Mouse (Mus musculus) thymus, adult 18-20 months (tissue): ENCODE data around the gene Pkhd1.

ENCODE experiments used
- DNase-seq, 2 experiments: peaks; one replicate each; pipeline ENCODE4 v3.0.0; 2022; ENCODE audit warnings: mixed read lengths in 2 of 2

The Pkhd1 gene

DNA sequence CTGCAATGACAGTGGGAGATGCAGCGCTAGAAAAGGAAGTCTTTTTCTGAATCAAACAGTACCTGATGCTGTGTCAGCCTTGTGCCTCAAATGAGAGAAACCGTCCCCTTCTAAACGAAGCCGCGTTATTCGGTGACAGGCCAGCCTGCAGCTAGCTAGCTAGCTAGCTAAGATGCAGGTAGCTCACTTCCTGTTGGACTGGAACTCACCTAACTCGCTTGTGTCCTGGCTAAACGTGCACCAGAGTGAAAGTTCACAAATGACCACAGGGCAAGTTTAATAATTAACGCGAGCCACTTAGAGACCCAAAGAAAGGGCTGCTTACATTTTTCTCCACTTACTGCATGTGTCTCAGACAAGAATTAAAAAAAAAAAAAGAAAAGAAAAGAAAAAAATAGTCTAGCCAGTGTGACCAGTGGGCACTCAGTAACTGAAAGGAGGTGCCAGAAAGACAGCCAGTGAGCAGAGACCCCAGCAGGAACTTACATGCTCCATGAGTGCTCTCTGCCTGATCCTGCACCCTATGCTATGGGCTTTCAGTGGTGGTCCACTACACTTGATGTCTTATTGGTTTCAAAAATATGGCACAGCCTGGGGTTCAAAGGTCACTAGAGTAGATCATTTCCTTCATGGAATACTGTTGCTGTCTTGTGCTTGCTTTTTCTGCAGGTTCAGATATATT is at the start of gene Pkhd1:
TSS of gene Pkhd1 (minus strand) at position 216 of the 682 bp plus-strand sequence.
- DNase-seq, result no peak

DNA sequence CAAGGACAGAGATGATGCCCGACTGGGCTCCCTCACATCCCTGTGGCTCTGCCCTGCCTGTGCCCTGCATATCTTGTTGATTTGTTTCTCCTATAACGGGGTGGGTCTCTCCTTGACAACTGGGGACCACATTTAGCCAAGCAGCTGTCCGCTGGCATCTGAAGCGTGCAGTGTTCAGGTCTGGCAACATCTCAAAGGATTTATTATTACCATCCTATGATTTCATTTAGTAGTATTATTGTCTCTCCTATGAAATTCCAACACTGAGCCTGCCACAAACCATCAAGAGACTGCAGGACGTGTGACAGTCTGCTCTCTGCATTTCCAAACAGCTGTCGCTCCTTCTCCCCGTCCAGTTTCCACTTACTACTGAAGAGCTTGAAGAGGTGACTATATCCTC is 49.7 kb upstream of the Pkhd1 start:
- DNase-seq, result no peak

DNA sequence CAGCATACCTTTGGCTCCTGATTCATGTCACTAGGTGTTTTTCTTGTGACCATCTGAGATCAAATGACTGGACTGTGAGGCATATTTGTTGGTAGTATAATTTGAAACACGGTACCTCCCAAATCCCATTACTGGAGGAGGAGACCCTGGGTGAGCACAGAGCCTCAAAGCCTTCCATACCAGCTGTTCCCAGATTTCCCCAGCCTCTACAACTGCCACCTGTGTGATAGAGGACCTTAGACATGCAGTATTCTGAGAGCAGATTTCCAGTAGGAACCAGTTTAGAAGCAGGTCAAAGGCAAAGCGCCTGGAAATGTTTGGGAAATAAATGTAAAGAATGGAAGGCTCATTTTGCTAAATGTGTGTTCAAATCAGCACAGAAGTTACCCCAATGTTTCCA is 48.4 kb upstream of the Pkhd1 start:
- DNase-seq, result no peak

DNA sequence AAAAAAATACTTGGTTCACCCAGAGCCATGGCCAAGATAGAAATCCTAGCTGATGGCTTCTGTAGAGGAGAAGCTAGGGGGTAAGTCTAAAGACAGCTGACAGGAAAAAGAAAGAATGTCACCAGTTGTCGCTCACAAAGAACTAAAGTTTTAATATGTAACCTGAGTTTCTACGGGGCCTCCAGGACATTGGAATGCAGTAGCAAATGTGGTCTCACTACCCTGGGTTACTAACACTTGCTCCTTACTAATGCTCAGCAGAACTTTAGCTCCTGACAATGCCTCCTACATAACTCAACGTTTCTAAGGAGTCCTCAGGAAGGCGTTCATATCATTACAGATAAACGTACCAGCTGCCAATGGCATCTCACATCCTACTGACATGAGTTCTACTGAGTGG is 37.2 kb upstream of the Pkhd1 start:
- no peak for DNase-seq

DNA sequence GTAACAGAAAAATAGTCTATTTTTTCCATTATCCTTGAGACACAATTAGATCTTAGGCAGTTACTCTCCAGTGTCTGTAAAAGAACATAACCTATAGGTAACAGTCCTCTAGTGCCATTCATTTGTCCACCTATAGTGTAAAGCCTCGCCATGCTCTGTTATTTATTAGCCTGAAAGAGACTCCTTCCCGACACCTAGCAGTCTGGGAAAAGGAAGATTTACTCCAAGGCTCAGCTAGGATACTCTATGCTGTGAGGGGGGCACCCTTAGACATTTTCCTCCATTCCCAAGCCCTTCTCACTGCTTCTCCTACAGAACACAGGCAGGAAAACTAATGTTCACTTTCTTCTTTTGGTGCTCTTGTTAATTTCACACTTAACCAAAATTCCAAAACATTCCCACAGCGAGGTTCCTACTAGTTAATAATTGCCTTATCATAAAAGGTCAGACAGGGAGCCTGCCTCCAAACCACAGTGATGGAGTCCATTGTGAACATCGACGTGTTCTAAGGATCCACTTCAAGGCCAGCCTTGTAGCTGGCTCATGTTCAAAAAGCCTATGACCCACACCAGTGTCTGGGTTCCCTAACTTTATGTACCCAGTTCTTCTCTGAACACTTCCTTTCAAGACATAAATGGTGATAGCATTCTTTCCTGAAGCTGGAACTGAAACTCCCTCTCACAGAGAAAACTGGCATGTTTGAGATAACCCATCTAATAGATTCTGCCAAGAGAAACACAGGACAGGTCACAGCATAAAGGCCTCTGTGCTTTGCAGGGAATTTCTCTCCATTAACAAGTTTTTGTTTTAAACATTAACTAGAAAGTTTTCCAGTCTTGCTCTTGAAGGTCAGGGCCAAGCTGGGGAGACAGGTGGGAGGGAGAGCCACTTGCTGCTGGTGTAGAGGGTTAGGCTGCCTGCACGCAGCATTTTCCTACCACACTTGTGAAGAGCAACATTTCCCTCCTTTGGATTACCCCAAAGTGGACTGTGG is 35.9 kb upstream of the Pkhd1 start:
- DNase-seq, result no peak

DNA sequence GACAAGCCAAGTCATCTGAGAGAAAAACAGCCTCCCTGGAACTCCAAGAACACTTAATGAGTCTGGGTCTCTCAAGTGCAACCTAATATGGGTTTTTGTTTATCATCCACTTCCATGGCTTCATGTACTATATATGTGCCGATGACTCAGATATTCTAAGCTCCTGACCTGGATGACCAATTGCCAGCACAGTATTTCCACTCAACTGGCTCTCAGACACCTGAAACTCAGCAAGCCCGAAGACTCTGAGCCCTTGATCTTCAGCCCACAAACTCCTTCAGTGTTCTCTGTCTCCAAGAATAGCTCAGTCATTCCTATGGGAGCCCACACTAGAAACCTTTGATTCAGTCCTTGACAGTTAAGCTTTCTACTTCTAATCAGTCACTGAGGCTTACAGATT is 17.0 kb upstream of the Pkhd1 start:
- DNase-seq, result no peak

DNA sequence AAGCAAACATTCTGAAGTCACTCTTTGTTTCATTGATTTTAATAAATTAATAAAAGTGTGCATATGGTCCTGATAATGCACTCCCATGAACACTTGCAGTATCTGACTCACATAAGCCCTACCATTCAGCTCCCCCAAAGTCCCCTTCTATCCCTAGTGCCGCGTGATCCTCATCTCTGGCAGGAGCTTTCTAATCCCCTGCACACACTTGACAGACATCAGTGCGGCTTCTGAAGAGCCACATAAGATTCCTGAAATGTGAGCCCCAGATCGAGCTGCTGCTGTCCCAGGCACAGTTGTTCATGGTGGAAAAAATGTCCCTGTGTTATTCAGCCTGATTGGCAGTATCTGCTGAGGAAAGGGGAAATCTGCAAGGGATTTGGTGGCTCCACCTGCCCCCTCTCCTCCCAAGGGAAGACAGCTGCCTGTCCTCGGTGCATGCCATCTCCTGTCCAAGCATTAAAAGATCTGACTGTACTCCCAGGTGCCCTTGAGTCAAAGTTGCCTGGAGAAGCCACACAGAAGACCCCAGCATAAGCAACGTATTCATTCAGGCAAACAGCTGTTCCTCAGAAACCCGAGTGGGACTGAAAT is 15.5 kb upstream of the Pkhd1 start:
- DNase-seq, result no peak

DNA sequence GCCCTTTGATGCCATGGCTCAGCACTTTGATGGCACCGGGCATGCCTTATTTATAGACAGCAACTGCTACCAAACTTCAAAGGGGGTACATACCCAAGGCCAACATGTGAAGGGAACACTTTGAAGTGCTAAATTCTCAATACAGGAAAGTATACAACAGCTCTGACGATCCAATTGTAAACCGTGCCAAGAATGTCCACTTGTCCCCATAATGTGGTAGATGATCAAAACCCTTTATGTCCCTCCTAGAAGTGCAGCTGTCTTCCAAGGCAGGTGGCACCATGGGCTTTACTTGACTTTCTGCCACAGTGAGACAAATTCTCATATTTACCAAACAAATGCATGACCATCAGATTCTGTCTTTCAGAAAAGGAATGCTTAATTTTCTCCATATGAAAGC is 6.7 kb upstream of the Pkhd1 start:
- DNase-seq, result no peak

DNA sequence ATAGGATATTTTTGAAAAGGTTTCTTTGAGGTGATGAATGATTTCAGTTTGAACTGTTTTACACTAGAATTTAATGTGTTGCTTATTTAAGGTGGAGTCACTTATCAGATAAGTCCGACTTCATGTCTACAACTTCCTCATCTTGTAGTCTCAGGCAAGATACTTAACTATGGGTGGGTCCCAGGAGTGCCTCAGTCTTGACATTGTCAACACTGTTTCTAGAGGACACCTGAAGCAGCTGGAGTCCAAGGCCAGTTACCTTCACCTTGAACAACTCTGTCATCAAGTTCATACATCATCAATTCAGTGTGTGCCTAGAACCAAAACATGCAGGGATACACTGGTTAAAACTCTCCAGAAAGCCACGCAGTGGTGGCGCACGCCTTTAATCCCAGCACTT is 5.5 kb upstream of the Pkhd1 start:
- DNase-seq, result no peak

DNA sequence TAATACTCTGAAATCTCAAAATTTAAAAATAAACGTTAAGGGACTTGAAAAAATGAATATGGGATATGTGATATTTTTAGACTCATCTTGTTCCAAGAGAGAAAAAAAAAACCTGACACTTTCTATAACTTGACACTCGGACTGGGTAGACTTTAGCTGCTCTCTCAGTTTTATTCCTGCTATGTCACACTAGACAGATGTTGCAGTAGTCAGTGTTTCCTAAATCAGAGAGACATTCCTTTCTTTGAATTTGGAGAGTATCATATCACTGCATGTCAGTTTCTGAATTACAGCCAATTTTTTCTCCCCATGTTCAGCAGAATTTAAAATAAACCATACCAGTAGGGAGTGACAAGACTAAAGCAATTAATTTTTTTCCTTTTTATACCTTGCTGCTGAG is 2.7 kb upstream of the Pkhd1 start:
- no peak for DNase-seq

DNA sequence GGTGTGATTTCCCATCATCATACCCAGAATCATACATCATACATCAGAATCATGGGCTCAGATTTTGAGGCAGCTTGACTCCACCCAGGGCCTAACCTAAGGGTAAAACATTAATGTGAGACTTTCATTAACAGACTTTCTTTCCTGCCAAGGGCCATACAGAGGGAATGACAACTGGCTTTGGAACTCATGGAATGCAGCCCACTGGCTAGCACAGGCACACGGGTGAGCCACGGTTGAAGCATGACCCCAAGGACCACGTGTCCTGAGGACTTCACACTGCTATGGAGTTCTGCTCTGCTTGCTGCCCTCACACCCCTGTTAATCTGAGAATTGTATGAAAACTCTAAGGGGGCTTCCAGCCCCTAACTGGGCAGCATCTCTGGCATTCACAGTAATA is 1.5 kb upstream of the Pkhd1 start:
- DNase-seq, result no peak

DNA sequence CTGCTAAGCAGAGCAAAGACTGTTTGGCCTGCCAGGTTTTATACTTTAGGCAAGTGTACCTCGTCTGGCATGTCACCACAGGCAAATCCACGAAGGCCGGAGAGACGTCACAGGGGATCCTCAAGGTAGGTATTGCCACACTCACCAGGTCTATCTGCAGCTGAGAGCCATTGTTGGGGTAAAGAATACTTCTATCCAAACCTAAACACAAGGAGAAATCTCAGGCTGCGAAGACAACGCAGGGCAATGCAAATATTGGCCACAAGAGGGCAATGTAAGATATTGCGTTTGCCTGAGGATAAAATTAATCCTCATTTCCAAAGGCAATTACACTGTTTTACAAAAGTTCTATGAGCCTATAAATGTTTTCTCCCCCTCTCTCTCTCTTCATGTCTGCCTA is 5.2 kb downstream of the Pkhd1 start:
- no peak for DNase-seq

DNA sequence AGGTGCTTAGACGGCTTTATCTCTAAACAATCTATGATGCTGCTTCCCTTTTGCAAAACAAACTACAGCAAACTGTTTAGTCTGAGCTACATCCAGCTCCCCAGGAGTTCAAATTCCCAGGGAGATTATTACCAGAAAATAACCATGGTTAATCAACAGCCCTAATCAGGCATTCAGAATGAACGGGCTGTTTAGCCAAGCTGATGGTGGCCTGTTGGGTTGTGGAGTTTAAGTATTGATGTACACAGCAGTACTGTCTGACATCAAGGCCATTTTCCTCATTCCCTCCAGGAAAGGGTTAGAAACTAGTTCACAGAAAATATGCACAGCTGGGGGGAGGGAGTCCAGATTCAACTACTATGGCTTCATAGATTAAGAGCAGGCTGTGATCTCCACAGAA is 12.4 kb downstream of the Pkhd1 start:
- no peak for DNase-seq

DNA sequence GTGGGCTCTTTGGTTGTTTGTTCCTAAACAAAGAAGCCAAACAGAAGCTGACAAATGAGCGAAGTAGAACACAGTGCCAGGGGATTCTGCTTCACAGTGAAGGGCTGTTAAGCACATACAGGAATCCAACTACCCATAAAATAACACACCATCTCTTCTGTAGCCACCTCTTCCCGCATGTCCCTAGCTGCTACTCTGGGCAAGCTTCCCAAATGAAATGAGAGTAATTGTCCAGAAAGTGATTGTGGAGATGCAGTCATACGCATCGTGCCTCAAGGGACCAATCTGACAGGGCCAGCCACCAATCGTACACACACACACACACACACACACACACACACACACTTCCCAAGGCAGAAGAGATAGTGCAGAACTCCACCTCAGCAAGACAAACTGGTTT is 27.4 kb downstream of the Pkhd1 start:
- no peak for DNase-seq

DNA sequence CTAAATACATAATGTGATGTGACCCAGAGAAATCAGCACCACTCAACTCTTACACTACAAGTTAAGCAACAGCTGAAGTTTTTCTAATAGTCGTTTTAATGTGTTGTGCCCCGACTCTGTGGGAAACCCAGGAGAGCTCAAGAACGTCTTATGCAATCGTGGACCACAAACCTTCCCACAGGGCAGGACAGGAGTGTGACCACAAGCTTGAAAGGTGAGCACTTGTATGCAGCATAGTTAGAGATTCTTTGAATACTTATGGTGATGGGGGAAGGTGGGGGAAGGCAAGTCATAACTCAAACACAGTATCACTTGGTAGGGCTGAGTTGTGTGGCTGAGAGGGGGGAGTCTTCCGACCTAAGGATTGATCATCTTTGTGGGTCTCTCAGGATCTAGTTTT is 46.4 kb downstream of the Pkhd1 start:
- DNase-seq, result no peak

DNA sequence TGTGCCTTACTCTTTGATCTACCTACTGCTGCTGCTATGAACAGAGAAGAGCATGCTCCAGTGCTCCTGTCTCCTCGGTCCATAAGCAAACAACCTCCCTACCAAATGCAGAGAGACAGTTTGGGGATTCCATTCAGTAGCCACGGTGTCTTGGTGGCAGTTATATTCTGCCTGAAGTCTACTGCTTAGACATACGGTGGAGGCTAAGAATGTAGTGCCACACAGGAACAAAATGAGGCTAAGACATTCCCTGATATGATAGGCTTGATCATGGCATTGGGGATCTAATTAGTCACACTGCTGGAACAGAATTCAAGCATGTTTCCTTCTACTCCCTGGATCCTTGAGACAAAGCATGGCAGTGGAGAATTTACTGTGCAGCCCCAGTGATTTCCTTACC is 48.4 kb downstream of the Pkhd1 start:
- no peak for DNase-seq

DNA sequence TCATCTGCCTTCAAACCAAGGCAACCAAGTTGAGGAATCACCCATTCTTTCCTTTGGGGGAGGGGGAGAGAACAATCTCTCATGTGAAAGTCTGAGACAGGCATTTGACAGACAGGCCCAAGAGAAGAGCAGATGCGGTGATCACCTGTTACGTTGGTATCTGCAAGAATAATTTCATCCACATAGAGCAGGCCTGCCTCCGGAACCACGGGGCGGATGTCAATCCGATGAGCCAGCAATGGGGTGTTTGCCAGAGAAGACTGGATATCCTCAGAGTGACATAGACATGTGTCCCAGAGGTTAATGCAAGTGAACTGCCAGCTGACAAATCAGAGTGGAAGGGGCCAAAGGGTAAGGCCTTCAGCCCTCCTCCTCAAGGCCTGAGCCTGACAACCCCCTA is 59.4 kb downstream of the Pkhd1 start:
- DNase-seq, result no peak

DNA sequence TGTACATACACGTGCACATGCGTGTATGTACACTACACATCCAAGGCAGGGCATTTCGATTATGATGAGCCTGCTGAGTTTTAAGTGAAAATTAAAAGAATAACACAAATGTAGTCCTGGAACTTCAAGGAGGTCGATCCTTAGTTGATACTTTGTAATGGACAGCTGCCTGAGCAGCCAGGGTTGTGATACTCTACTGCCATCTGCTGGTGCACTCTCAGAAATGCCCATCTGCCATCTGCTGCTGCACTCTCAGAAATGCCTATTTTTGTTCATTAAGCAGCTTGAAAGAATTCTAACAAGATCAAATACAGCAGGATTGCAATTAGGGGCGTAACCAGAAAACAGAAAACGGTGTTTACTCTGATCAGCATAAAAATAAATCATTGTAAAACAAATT is 63.5 kb downstream of the Pkhd1 start:
- DNase-seq, result no peak

DNA sequence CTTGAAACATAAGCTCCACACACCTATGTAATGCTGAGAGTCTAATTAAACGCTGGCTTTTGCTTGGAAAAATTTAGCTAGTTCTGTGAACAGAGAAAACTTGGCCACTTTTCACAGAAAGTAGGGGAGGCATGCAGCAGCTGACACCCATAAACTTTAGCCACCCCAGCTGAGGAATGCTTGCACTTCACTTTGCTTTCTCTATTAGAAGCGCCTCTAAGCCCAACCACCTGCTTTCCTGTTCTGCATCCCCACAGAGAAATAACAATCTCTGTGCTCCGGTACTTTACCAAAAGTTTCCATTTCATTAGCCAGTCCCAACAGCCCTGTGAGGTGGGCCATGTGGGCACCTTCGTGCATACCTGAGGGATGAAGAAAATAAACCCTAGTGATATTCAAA is 66.5 kb downstream of the Pkhd1 start:
- no peak for DNase-seq

DNA sequence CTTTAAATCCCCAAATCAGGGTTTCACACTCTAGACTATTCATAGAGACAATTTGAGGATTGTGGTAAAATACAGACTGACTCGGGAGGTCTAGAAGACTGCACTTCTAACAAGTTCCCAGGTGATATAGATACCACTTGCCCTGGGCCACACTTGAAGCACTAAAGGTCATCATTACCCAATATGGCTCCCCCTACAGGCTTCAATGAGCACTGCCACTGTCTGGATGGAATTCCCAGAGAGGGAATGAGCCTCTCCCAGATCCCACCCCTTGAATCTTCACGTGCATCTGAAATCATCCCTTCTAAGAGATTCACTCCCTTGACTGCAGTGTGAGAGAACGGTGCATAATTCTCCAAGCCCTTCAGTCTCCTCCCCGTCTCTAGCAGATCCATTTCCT is 73.3 kb downstream of the Pkhd1 start:
- no peak for DNase-seq

DNA sequence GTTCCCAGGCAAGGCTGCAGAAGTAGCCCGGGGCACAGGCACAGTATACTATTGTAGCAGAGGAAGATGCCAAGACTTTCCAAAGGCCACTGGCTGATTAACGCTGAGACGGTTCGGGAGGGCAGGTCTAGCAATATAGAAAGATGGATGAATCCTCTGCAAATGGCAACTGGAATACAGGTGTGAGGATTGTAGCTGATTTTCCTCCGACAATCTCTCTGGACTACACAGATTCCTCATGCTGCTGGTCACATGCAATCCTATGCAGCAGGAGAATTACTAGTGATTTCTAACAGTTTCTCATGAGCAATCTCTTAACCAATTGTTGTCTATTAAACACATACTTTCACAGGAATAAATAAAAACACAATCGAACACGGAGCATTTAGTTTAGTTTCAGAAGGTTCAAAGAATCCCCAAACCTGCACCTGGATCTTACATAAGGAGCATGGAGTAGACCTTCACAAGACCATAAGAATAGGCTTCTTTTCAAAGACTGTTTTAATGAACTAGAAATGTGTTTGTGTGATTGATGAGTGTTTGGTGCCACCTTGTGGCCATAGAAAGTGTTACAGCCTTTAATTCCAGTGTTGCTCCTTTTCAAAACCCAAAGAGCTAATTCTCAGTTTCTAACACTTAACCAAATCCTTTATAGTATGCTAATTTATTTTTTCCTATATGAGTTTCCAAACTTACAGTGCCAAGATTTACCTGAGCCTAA is 104.3 kb downstream of the Pkhd1 start:
- no peak for DNase-seq

DNA sequence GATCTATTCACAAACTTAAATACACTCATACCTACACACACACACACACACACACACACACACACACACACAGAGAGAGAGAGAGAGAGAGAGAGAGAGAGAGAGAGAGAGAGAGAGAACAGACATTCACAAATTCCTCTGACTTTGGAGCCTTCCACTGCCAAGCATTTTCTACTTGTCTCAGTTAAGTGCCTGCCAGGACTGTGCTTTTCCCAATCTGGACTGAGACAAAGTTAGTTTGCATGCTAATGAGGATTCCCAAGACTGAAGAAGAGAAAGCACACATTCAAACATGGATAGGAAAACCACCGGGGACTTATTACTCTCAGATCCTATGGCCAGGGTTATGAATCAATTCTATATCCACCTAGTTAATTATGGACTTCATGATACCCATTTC is 118.9 kb downstream of the Pkhd1 start:
- no peak for DNase-seq

DNA sequence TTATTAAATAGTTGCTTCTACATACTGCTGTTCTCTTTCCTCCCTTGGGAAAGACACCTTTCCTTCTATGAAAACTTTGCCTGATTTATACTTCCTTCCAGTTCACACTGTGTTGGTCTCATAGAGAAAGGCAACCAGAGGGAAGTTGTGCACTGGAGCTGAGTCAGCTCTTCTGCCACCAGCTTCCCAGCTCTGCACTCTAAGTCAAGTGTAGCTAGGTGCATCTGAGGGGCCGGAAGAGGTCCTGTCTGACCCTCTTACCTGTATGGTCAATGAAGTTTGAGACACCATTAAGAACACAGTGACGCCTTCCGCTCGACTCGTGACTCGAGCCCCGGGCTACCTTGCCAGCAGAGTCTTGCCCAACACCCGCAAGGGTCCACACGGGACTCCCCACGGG is 131.8 kb downstream of the Pkhd1 start:
- no peak for DNase-seq
